In genomic region chr7:73606677-73607449, GRCm38 (mm10) we compare ENCODE assay signal across 8 mouse cellular contexts.
DNase-seq lines count a peak whose midpoint lies in the region; ATAC-seq lines count a peak whose summit lies in the region.

No protein-coding gene starts in this region.

- H3K27me3 ChIP-seq in hindbrain, embryonic 10.5 days (ENCODE audit: insufficient read depth, poor library complexity, severe bottlenecking), result no peaks in the 10 kb centered on the region

- no peaks in the 10 kb centered on the region for H3K9me3 ChIP-seq in hindbrain, embryonic 10.5 days

- ATAC-seq in frontal cortex, adult (ENCODE audit: low TSS enrichment), result peak; percentile 87

- peak overlapping the region; percentile 49 for H3K4me3 ChIP-seq in hindbrain, embryonic 10.5 days

- H3K4me1 ChIP-seq in hindbrain, embryonic 10.5 days (replicated peaks), result peaks cover 31% of the 10 kb centered on the region

- 2% methylated on average over 30 of the region's 30 CpGs for WGBS in hindbrain, embryonic 10.5 days

- peak; percentile 99 for DNase-seq in NIH3T3 (ENCODE audit: low read depth)
- peak; percentile 97 for DNase-seq in cerebellum, adult 9-10 months
- DNase-seq in hindbrain, embryonic 10.5 days (ENCODE audit: low spot score), result peak; percentile 94
- DNase-seq in layer of hippocampus, postnatal 25 days (ENCODE audit: extremely low spot score in 1 of 2, low spot score in 1 of 2), result peak; percentile 86 to 89
- peak; percentile 94 for DNase-seq in lung, postnatal 14 days
- peak; percentile 94 for DNase-seq in ovary, postnatal 36 days (ENCODE audit: low spot score)
- DNase-seq in thymus, postnatal 14 days, result peak; percentile 97

- peak overlapping the region; percentile 92 for H3K27ac ChIP-seq in hindbrain, embryonic 10.5 days

- H3K36me3 ChIP-seq in hindbrain, embryonic 10.5 days, result no peaks in the 10 kb centered on the region

Comparison
In these comparisons a context has a peak if more than half of its experiments do, and no peak if none do; other contexts are left out.
1. Peak in every context shown above with its lines: DNase-seq, ATAC-seq, H3K4me3 ChIP-seq and H3K27ac ChIP-seq.